Mouse (Mus musculus) heart, postnatal 14 days (tissue): ENCODE results near the gene Mtor. TPM values are rescaled to one million over a fixed set of nuclear protein-coding genes. Genes with fewer than 3 reads are reported as not detected.
A peak's percentile ranks its signal among the peaks of the same experiment; 100 is the strongest.

ENCODE experiments used
- DNase-seq, 2 experiments: peaks; one replicate each; pipeline ENCODE4 v3.0.0; 2021 to 2022
- intact Hi-C: fragments of 180-260 bp; cut with DNase I; formaldehyde crosslinking; loops from one replicate; pipeline ENCODE4 v1.15.1; 2025
- total RNA-seq, 2 experiments: library from RNA; stranded (reverse); gene quantifications; 2 replicates each; pipeline ENCODE4 v1.2.3; 2021

Gene Mtor
- total RNA-seq, 2 experiments from 2014 or later, result 46.6 to 51.9 TPM

- no peak for DNase-seq
- intact Hi-C loops, result no loop called here
These were observed 12.6 kb upstream of the Mtor start for GRCm38 (mm10) chr4:148435657-148436330.

GRCm38 (mm10) chr4:148441931-148442330 lies 6.5 kb upstream of the Mtor start:
- no peak for DNase-seq
- intact Hi-C loops, result no loop called here

- no peak for DNase-seq
These were observed 5.8 kb upstream of the Mtor start for GRCm38 (mm10) chr4:148442598-148442997.

GRCm38 (mm10) chr4:148444250-148444967 lies 4.0 kb upstream of the Mtor start, which contains the start of gene Ubiad1:
TSS of gene Ubiad1 (minus strand) at chr4:148444771.
- peak; percentile 88 to 91 for DNase-seq
- intact Hi-C loops, result no loop called here

More at GRCm38 (mm10) chr4:148442598-148442997, 5.8 kb upstream of the Mtor start:
- intact Hi-C loops, result no loop called here

GRCm38 (mm10) chr4:148448853-148449245 lies 438 bp downstream of the Mtor start:
- peak in 1 of 2 experiments; percentile 44 for DNase-seq
- intact Hi-C loops, result no loop called here

- no peak for DNase-seq
- intact Hi-C loops, result no loop called here
These were observed 5.3 kb downstream of the Mtor start for GRCm38 (mm10) chr4:148453707-148454106.

GRCm38 (mm10) chr4:148455477-148456025 lies 7.1 kb downstream of the Mtor start:
- DNase-seq, result no peak
- intact Hi-C loops, result no loop called here

GRCm38 (mm10) chr4:148460656-148461284 lies 12.4 kb downstream of the Mtor start:
- intact Hi-C loops, result no loop called here

GRCm38 (mm10) chr4:148461772-148462171 lies 13.4 kb downstream of the Mtor start:
- intact Hi-C loops, result no loop called here
- DNase-seq, result no peak

More at GRCm38 (mm10) chr4:148460656-148461284, 12.4 kb downstream of the Mtor start:
- no peak for DNase-seq

GRCm38 (mm10) chr4:148462717-148463116 lies 14.3 kb downstream of the Mtor start:
- DNase-seq, result no peak
- intact Hi-C loops, result no loop called here

GRCm38 (mm10) chr4:148463208-148463960 lies 15.0 kb downstream of the Mtor start:
- DNase-seq, result peak; percentile 14 to 49
- intact Hi-C loops, result no loop called here

GRCm38 (mm10) chr4:148464301-148464700 lies 15.9 kb downstream of the Mtor start:
- intact Hi-C loops, result no loop called here
- DNase-seq, result no peak

GRCm38 (mm10) chr4:148464869-148465268 lies 16.5 kb downstream of the Mtor start:
- DNase-seq, result no peak
- intact Hi-C loops, result no loop called here

GRCm38 (mm10) chr4:148466511-148467079 lies 18.2 kb downstream of the Mtor start:
- DNase-seq, result no peak
- intact Hi-C loops, result no loop called here

- intact Hi-C loops, result no loop called here
- DNase-seq, result no peak
These were observed 20.0 kb downstream of the Mtor start for GRCm38 (mm10) chr4:148468396-148468795.

- DNase-seq, result no peak
- intact Hi-C loops, result no loop called here
These were observed 21.3 kb downstream of the Mtor start for GRCm38 (mm10) chr4:148469487-148470252.

GRCm38 (mm10) chr4:148471363-148471806 lies 23.0 kb downstream of the Mtor start:
- DNase-seq, result no peak
- intact Hi-C loops, result no loop called here

GRCm38 (mm10) chr4:148472436-148473174 lies 24.2 kb downstream of the Mtor start:
- intact Hi-C loops, result no loop called here
- no peak for DNase-seq
